Mouse (Mus musculus) gastrocnemius, adult 2 months (tissue): ENCODE results near the gene Cyp2b10. TPM values are rescaled to one million over a fixed set of nuclear protein-coding genes. Genes with fewer than 3 reads are reported as not detected.
"Not testable (repeated sequence)": the region's sequence is repeated elsewhere in the genome, so short reads cannot be mapped to it uniquely, and the experiment has no call there.

ENCODE experiments used
- DNase-seq: peaks from one replicate; pipeline ENCODE4 v3.0.0; 2022
- H3K27ac ChIP-seq: fragments of 200-600 bp; 2 replicates; pipeline ENCODE4 v1.8.1; 2022; ENCODE audit warnings: mild to moderate bottlenecking
- H3K4me3 ChIP-seq: fragments of 200-600 bp; 2 replicates; pipeline ENCODE4 v1.8.1; 2022; ENCODE audit warnings: mild to moderate bottlenecking, moderate library complexity
- CTCF ChIP-seq: fragments of 200-600 bp; IDR thresholded peaks from 2 replicates; pipeline ENCODE4 v1.8.1; 2022; ENCODE audit warnings: antibody characterized with exemption, mild to moderate bottlenecking, moderate library complexity
- intact Hi-C: fragments of 180-260 bp; cut with DNase I; formaldehyde crosslinking; loops from one replicate; pipeline ENCODE4 v1.15.1; 2025
- long read RNA-seq, 2 experiments: library from polyadenylated mRNA; stranded (forward); transcript quantifications; one replicate each; pipeline ENCODE4 v2.0.0; 2021
- total RNA-seq, 2 experiments: library from RNA; stranded (reverse); gene quantifications; 2 replicates each; pipeline ENCODE4 v1.2.3; 2021

Cyp2b10 gene
- not detected for total RNA-seq
- long read RNA-seq, experiment 1, result 0 reads
- long read RNA-seq, experiment 2, result 0 reads

DNA sequence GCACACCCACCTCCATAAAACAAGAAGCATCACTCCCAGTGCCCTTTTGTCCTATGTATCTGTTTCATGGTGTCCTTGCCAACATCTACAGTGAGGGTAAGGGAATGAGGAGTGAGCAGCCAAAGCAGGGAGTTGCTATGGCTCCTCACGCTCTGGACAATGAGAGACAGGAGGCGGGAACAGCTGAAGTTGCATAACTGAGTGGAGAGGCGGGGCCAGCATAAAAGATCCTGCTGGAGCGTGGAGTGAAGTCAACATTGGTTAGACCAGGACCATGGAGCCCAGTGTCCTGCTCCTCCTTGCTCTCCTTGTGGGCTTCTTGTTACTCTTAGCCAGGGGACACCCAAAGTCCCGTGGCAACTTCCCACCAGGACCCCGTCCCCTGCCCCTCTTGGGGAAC is at the start of gene Cyp2b10:
Cyp2b10 (plus strand) TSS at position 210 of the 400 bp plus-strand sequence.
- intact Hi-C loops, result no loop called here

DNA sequence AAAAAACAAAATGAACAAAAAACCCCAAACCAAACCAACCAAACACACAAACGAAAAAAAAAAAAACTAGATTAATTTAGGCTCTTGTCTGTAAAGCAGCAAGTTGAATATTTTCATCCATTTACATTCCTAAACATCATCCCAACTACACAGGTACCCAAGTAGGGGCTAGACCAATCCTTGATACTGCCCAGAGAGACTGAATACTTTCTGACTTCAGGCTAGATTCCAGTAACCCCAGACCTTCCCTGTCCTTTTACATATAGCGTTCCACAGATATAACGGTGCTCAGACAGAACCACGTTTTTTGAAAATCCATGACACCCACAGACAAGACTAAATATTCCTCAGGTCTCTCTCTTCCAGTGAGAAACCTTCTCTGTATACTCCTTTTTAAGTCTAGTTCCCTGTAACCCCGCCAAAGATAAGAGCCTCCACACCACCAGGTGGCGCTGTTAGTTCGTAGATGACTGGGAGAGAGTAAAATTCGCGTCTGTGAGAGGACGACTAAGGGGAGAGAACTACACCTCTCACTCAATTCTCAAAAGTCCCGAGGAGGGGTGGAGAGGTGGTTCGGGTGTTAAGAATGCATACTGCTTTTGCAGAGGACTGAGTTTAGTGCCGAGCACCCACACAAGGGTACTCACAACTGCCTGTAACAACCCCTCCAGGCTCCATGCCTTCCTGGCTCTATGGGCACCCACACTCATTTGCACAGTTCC is 49.5 kb upstream of the Cyp2b10 start:
- intact Hi-C loops, result no loop called here
- peak; percentile 88 for DNase-seq
- H3K4me3 ChIP-seq, result peak overlapping the region; percentile 73
- peak; percentile 84 for TF ChIP-seq CTCF
- H3K27ac ChIP-seq, result peak overlapping the region; percentile 76

More for the DNA sequence above, at the start of gene Cyp2b10:
- Histone ChIP-seq H3K27ac (no peak within 1 kb of the TSS), H3K4me3 (no peak within 1 kb of the TSS)
- no peak for TF ChIP-seq CTCF
- DNase-seq, result no peak

DNA sequence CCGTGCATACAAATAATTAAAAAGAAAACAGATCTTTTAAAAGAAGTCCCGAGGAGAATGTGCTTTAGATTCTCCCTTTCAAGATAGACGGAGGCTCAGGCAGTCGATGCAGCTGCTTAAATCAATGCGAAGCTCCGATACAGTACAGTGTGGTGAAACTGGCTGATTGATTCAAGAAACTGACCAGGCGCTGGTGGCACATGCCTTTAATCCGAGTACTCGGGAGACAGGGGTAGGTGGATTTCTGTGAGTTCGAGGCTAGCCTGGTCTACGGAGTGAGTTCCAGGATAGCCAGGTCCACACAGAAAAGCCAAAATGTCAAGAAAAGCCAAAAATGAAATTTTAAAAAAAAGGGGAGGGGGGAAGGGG is 49.0 kb upstream of the Cyp2b10 start:
- no peak for DNase-seq
- H3K4me3 ChIP-seq, result peak overlapping the region; percentile 73
- intact Hi-C loops, result no loop called here

DNA sequence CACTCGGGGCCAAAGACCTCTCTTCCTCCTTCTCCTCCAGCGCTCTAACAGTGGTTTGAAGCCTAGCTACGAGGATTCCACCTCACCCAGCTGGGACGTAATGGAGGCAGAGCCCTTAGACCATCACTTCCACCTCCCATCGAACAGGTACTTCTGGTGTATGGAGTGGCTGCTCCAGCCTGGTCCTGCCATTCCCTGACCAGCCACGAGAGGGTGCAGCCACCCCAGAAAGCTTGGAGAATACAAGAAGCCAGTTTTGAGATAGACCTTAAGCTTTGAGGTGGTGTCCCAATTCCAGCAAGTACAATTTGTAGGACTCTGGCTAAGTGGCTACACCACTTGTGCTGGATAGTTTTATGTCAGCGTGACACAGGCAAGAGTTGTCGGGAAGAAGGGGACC is 42.3 kb upstream of the Cyp2b10 start:
- DNase-seq, result peak; percentile 61
- Histone ChIP-seq H3K4me3 (no peak overlapping the region), H3K27ac (no peak overlapping the region)
- intact Hi-C loops, result no loop called here
- peak; percentile 76 for TF ChIP-seq CTCF

More for the DNA sequence above, 49.0 kb upstream of the Cyp2b10 start:
- H3K27ac ChIP-seq, result peak overlapping the region; percentile 76
- no peak for TF ChIP-seq CTCF

GRCm38 (mm10) chr7:25859962-25860870 is 37.2 kb upstream of the Cyp2b10 start:
- no peak overlapping the region for H3K27ac ChIP-seq
- no peak for DNase-seq
- intact Hi-C loops, result no loop called here
- TF ChIP-seq CTCF, result peak; percentile 6; the same call in 1 of the 2 replicates
- H3K4me3 ChIP-seq, result no peak overlapping the region

DNA sequence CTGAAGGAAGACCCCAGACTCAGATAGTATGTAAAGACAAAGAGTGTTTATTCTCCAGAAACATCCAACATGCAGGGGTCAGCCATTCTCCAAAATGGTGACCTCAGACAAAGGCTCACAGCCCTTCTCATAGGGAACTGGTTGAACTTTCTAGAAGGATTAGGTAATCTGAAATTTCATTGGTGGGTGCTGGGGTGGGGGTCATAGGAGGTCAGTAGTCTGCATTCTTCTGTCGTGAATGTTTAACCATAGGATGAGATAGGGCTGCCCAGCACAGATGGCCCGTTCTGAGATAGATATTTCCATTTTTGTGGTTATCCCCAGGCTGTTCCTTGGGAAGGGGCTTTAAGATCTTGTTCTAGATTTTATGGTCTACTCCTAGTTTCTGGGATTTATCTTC is 35.1 kb upstream of the Cyp2b10 start:
- Histone ChIP-seq H3K27ac (no peak overlapping the region), H3K4me3 (no peak overlapping the region)
- no peak for DNase-seq
- TF ChIP-seq CTCF, result no peak
- intact Hi-C loops, result no loop called here

DNA sequence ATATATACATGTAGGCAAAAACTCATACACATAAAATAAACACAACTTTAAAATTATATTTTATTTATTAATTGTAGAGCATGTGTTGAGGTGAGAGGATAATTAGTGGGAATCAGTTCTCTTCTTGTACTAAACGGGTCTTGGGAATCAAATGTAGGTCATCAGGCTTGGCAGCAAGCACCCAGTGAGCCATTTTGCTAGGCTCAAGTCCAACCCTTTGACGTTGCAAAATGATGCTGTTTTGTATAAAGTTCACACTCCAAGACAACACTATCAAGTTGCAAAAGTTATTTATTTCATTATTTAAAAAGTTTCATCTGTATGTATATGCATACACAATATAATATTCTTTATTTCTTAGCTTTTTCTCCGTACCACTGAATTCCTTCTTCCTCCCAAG is 33.7 kb upstream of the Cyp2b10 start:
- H3K27ac ChIP-seq, result no peak overlapping the region
- no peak for DNase-seq
- intact Hi-C loops, result no loop called here
- no peak overlapping the region for H3K4me3 ChIP-seq
- TF ChIP-seq CTCF, result no peak

DNA sequence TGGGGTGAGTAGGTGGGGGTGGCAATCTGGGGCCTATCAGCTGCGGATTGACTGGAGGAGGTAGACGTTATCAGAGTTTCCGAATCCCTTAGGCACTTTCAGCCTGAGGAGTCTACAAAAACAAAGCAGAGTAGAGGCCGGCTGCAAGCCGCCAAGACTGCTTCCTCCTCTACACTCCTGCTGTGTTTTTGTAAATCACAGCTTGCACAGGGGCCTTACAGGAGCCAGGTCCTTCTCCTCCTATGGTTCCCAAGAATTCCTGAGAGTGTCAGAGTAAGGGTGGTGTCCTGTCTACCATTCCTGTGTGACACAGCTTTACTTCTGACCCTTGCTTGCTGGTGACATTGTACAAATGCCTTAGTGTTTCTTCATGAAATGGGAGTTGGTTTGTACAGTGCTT is 32.6 kb upstream of the Cyp2b10 start:
- no peak for TF ChIP-seq CTCF
- intact Hi-C loops, result no loop called here
- Histone ChIP-seq H3K27ac (no peak overlapping the region), H3K4me3 (no peak overlapping the region)
- no peak for DNase-seq

- DNase-seq, result no peak
- TF ChIP-seq CTCF, result peak; percentile 25; the same call in 1 of the 2 replicates
- H3K27ac ChIP-seq, result no peak overlapping the region
- H3K4me3 ChIP-seq, result no peak overlapping the region
- intact Hi-C loops, result no loop called here
Observed at GRCm38 (mm10) chr7:25869789-25870188, 27.6 kb upstream of the Cyp2b10 start.

GRCm38 (mm10) chr7:25872624-25873023 is 24.8 kb upstream of the Cyp2b10 start:
- Histone ChIP-seq H3K4me3 (no peak overlapping the region), H3K27ac (no peak overlapping the region)
- intact Hi-C loops, result no loop called here
- DNase-seq, result no peak
- no peak for TF ChIP-seq CTCF

GRCm38 (mm10) chr7:25878735-25879134 is 18.7 kb upstream of the Cyp2b10 start:
- H3K27ac ChIP-seq, result no peak overlapping the region
- no peak for DNase-seq
- intact Hi-C loops, result no loop called here
- TF ChIP-seq CTCF, result no peak
- H3K4me3 ChIP-seq, result no peak overlapping the region

DNA sequence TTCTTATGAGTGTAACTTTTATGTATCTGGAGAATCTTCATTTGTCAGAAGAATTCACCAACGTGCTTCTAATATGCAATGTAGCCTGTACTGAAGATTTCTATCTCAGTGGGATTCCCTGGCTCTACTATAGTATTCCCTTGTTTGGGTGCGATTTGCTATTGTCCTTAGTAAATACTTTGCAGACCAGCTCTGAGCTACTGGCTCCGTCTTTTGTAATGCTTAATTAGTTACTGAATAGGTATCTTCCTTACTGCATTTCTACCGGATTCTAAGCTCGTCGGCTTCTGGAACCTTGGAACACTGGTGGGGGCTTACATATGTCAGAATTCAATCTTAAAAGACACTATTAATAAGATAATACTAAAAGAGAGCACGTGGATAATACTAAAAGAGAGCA is 16.7 kb upstream of the Cyp2b10 start:
- intact Hi-C loops, H3K4me3 ChIP-seq, DNase-seq, H3K27ac ChIP-seq: not testable (repeated sequence)

DNA sequence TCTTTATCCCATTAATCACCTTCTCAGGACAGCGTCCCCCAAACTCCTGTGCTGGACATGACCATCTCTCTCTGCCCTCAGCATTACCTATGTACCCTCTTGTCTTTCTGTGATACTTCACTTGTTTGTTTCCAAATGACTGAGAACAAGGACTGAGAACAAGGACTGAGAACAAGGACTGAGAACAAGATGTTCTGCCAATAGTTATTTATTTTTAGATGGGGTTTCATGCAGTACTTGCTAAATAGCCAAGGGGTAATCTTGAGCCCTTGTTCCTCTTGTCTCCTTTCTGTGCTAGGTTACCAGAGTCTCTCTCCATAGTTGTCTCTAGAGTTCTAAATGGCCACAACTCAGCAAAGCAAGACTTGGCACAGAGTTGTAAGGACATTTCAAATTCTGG is 13.1 kb upstream of the Cyp2b10 start:
- Histone ChIP-seq H3K4me3 (no peak overlapping the region), H3K27ac (no peak overlapping the region)
- no peak for TF ChIP-seq CTCF
- intact Hi-C loops, result no loop called here
- no peak for DNase-seq
